Mouse (Mus musculus) kidney, adult 2 months (tissue): ENCODE data around the gene Slc10a4.

Source experiments
- CTCF ChIP-seq: fragments of 200-500 bp; conservative IDR thresholded peaks from 2 replicates; pipeline ENCODE4 v1.5.1; 2011; ENCODE audit warnings: low read depth, mild to moderate bottlenecking, control low read depth, low read length, moderate library complexity, mixed read lengths; ENCODE audit not compliant: insufficient read depth, insufficient read length
- POLR2A ChIP-seq: fragments of 200-500 bp; IDR thresholded peaks from one replicate; pipeline ENCODE4 v1.6.1; 2011; ENCODE audit warnings: low read depth, low read length, control low read depth

- TF ChIP-seq CTCF (no peak), POLR2A (no peak)
Observed at GRCm38 (mm10) chr5:73028646-73029045, 22.0 kb downstream of the Slc10a4 start.
